Mouse (Mus musculus) regulatory T cell (primary cell): ENCODE results near the gene Acsbg2.
"Not testable (repeated sequence)": the region's sequence is repeated elsewhere in the genome, so short reads cannot be mapped to it uniquely, and the experiment has no call there.

Experiments
- in situ Hi-C: fragments of 300-600 bp; cut with MboI, MseI; formaldehyde crosslinking; loops from one replicate; pipeline ENCODE4 v1.15.1; 2025; ENCODE audit warnings: high pct_unique_total_duplicates

Gene Acsbg2

GRCm38 (mm10) chr17:56874237-56874636, at the start of gene Acsbg2:
Gene Acsbg2, minus strand, starts transcription at chr17:56874447.
- in situ Hi-C loops, result no loop called here

DNA sequence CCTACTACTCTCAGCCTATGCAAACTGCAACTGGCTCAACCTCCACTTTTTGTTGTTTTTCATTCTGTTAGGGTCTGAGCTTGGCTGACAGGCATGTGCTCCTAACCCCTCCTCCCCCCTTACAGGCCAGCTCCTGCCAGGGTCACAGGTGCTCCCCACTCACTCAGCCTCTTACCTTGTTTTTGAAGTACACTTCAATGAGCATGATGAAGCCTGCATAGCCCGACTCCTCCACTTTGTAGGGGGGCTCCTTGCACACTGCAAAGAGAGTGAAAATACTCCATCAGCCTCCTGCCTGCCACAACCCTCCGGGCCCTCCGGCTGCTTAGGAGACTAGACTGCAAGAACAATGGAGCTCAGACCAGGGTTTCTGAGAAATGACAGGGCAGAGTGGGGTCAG, 45.5 kb upstream of the Acsbg2 start:
- in situ Hi-C loops, result no loop called here

DNA sequence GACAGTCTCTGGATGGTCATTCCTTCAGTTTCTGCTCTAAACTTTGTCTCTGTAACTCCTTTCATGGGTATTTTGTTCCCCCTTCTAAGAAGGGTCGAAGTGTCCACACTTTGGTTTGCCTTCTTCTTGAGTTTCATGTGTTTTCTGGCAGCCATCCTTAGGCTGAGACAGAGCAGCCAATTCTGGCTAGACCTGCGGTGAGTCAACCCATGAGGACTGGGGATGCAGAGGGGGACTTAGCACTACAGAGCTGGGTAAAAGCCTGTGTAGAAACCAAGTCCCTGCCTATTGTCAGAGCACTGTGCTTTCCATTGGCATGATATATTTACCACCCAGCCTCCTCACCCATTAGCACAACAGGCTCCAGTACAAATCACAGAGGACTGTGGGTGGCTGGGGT, 42.9 kb upstream of the Acsbg2 start:
- in situ Hi-C loops, result no loop called here

GRCm38 (mm10) chr17:56913444-56913843, 39.2 kb upstream of the Acsbg2 start:
- in situ Hi-C loops, result no loop called here

- in situ Hi-C loops, result no loop called here
Measured at GRCm38 (mm10) chr17:56913023-56913422, 38.8 kb upstream of the Acsbg2 start.

GRCm38 (mm10) chr17:56909764-56910163, 35.5 kb upstream of the Acsbg2 start:
- in situ Hi-C loops, result not testable (repeated sequence)

DNA sequence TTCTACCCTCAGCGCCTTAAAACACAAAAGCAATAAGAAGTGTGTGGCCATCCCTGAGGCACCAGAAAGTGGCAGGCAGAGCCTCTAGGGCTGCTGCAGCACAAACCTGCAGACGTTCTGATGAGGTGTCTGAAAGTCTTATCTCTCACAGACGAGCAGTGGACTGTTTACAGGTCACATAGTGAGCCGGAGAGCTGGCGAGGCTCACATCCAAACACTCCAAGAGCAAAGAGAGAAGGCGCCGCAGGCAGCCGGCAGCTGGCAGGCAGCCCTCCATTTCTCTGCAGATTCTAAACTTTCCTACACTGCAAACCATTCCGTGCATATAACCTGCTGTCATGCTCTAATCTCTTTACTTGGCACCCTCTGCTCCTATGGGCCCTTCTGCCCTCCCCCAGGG, 33.6 kb upstream of the Acsbg2 start:
- in situ Hi-C loops, result no loop called here

- in situ Hi-C loops, result no loop called here
Measured at GRCm38 (mm10) chr17:56907096-56907495, 32.8 kb upstream of the Acsbg2 start.

GRCm38 (mm10) chr17:56906166-56906565, 31.9 kb upstream of the Acsbg2 start:
- in situ Hi-C loops, result no loop called here

DNA sequence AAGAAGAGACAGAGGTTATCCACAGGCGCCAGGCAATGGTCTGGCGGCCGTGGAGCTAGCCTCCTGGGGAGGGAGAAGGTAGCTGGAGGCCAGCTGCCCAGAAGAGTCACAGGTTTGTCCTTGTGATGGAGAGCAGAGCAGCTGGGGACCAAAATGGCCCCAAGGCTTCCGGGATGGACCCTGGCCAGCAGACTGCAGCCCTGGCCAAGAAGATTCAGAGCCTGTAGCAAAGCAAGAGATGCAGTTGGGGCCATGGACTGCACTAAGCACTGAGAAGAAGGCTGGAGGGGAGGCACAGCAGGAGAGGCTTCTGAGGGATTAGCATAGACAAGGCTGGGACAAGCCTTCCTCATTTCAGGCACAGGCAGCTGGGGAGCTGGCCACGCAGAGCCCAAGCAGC, 28.5 kb upstream of the Acsbg2 start:
- in situ Hi-C loops, result no loop called here

- in situ Hi-C loops, result loop anchor here (5.0 to 25.0 kb wide), 2 partner anchors 55 to 1910 kb away; no protein-coding TSS in a partner anchor
Measured at GRCm38 (mm10) chr17:56897630-56898195, 23.5 kb upstream of the Acsbg2 start.

DNA sequence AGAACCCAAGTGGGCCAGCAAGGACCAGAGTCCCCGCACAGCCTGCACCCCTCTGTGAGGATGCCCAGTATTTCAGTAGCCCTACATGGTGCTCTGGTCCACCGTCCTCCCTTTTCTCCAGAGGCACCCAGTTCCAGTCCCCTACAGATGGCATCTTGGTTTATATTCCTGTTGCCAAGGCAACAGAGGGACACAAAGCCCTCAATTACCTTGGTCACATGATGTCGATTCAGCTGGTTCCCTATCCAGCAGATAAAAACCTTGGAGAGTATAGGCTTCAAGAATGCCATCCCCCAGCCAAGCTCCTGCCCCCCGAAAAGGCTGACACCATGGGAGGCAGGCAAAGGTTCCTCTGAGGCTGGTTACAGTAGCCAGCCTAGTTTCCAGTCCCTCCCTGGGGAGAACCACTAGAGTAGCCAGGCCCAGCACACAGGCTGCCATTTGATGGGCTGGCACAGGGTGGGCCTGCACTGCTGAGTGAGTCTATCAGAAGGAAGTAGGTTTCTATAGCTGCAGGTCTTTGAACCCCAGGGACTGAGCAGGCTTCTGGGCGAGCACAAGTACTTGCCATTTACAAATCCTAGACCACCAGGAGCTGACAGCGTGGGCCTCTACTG, 22.4 kb upstream of the Acsbg2 start:
- in situ Hi-C loops, result loop anchor here (5.0 to 25.0 kb wide), 2 partner anchors 56 to 1909 kb away; no protein-coding TSS in a partner anchor

GRCm38 (mm10) chr17:56895368-56895918, 21.2 kb upstream of the Acsbg2 start:
- in situ Hi-C loops, result loop anchor here (5.0 to 25.0 kb wide), 2 partner anchors 57 to 1908 kb away; no protein-coding TSS in a partner anchor

- in situ Hi-C loops, result loop anchor here (25.0 kb wide), 1 partner anchor 1903 kb away; no protein-coding TSS in a partner anchor
Measured at GRCm38 (mm10) chr17:56890018-56890417, 15.8 kb upstream of the Acsbg2 start.

DNA sequence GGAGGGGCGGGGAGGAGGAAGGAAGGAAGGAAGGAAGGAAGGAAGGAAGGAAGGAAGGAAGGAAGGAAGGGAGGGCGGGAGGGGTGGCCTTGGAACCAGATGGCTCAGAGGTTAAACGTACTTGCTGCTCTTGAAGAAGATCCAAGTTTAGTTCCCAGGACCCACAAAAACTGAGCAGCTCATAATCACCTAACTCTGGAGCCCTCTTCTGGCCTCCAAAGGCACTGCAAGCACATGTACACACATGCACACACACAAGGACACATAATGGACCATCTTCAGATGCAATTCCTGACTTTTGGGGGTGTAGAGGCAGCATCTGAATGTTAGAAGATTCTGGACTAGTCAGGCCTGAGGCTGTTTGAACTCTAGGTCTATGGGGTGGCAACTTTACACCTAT, 13.8 kb upstream of the Acsbg2 start:
- in situ Hi-C loops, result loop anchor here (25.0 kb wide), 1 partner anchor 1901 kb away; no protein-coding TSS in a partner anchor

GRCm38 (mm10) chr17:56884809-56885208, 10.6 kb upstream of the Acsbg2 start:
- in situ Hi-C loops, result loop anchor here (25.0 kb wide), 1 partner anchor 1898 kb away; no protein-coding TSS in a partner anchor

DNA sequence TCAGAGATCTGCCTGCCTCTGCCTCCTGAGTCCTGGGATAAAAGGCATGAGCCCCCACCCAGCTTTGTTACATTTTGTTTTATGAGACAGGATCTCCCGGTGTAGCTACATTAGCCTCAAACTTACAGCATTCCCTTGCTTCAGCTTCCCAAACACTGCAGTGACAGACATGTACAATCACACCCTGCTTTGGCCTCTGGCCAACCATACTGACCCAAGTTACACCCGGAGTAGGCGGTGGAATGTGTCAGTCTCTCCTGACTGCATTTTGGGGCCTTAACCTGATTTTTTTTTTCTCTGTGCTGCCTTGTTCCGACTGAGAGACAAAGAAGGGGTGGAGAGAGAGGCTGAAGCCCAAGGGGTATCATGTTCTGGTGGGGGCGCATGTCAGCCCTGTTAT, 10.1 kb upstream of the Acsbg2 start:
- in situ Hi-C loops, result loop anchor here (25.0 kb wide), 1 partner anchor 1897 kb away; no protein-coding TSS in a partner anchor

GRCm38 (mm10) chr17:56883612-56884011, 9.4 kb upstream of the Acsbg2 start:
- in situ Hi-C loops, result loop anchor here (25.0 kb wide), 1 partner anchor 1896 kb away; no protein-coding TSS in a partner anchor

DNA sequence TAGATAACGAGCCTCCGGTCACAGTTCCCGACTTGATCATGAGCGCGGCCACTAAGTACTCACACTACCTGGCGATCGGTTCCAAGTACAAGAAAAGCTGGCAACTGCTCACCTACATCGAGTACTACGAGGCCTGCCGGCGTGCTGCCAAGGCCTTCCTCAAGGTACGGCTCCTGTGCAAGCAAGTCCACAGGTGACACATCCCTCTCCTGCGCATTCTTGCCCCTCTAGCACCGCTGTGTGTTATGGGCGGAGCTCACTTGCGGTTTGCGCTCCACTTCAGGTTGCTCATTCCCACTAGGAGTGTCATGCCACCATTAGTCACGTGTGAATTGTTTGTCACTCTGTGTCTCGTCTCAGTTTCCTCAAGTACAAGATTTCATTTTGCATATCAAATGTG, 3.2 kb upstream of the Acsbg2 start:
- in situ Hi-C loops, result loop anchor here (25.0 kb wide), 1 partner anchor 1890 kb away; no protein-coding TSS in a partner anchor

DNA sequence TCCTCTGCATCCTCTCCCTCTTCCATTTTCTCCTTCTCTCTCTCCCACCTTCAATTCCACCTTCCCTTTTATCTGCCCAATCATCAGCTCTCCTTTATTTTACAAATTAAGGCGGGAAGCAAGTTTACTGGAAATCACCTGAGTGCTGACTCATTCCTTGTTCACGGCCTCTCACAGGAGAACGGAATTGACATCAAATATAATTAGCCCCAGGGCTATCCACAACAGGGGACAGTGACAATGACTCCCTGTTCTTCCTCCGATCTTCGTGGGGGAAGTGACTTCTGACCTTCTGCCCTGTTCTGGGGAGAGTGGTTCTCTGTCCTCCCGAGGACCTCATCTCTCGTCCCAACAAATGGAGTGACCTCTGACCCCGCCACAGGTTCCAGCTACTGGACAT, 2.7 kb upstream of the Acsbg2 start:
- in situ Hi-C loops, result loop anchor here (25.0 kb wide), 1 partner anchor 1890 kb away; no protein-coding TSS in a partner anchor

- in situ Hi-C loops, result loop anchor here (25.0 kb wide), 1 partner anchor 1889 kb away; no protein-coding TSS in a partner anchor
Measured at GRCm38 (mm10) chr17:56876465-56876864, 2.2 kb upstream of the Acsbg2 start.

- in situ Hi-C loops, result loop anchor here (25.0 kb wide), 1 partner anchor 1888 kb away; no protein-coding TSS in a partner anchor
Measured at GRCm38 (mm10) chr17:56874936-56875651, 847 bp upstream of the Acsbg2 start, which contains the start of gene 1700061G19Rik. Gene 1700061G19Rik, plus strand, starts transcription at chr17:56875477.
